Mouse (Mus musculus) E14TG2a.4 (cell line): ENCODE measurements around the gene Cobl.

Experiments used
- CTCF ChIP-seq: conservative IDR thresholded peaks from 2 replicates; pipeline ENCODE4 v1.5.1; 2014; ENCODE audit warnings: low read length
- NANOG ChIP-seq: IDR thresholded peaks from 2 replicates; pipeline ENCODE4 v1.6.1; 2014; ENCODE audit warnings: borderline replicate concordance, low read length, mixed read lengths
- POU5F1 ChIP-seq: IDR thresholded peaks from 2 replicates; pipeline ENCODE4 v1.6.1; 2014; ENCODE audit warnings: low read length, borderline replicate concordance

DNA sequence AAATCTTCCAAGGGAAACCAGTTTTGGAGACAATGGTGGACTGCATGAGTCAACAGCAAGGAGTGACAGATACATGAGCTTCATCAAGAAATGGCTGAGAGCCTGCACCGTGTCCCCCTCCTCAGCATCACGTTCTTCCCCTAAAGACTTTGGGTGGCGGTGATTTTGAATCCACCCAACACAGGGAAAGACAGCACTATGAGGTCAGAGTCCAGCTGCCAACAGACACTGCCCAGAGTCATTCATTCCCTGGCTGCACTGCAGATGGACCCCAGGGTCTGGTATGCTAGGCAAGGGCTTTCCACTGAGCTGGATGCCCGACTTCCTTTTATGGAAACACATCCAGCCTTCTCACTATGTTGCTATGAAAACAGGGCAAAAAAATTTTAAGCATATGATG is 106.2 kb downstream of the Cobl start:
- no peak for TF ChIP-seq CTCF
- TF ChIP-seq NANOG, result no peak
- TF ChIP-seq POU5F1, result no peak
